Mouse (Mus musculus): ENCODE data around the gene Phc2. TPM values are rescaled to one million over a fixed set of nuclear protein-coding genes. Genes with fewer than 3 reads are reported as not detected.

The Phc2 gene
- polyA plus RNA-seq, 1 experiment = 83.8 TPM

DNA sequence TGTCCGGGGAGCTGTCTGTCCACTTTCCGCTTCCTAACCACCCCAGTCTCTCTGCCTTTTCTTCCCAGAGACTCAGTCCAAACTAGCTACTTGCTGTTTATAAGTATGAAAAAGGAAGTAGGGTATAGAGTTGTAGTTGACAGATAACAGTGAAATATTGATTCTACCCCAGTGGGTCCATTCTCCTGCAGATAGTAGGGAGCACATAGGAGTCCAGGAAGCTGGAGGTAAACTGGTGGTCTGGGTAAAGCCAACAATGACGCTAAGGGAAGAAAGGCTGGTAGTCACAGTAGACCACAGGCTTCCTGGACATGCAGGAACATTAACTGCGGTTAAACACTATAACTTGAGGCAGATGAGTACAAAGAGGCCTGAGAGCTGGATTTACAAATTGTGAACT lies 36.7 kb downstream of the Phc2 start:
- no peaks in the 10 kb centered on the region for H3K27me3 ChIP-seq (ENCODE audit: control insufficient read depth, insufficient read depth, low read length)
- no peak overlapping the region for H3K4me3 ChIP-seq (ENCODE audit: low read depth, low read length)
- no peaks in the 10 kb centered on the region for H3K36me3 ChIP-seq (ENCODE audit: control insufficient read depth, insufficient read depth, low read length)
- H3K4me1 ChIP-seq (ENCODE audit: control insufficient read depth, insufficient read depth, insufficient read length, low read length) = peaks cover 7% of the 10 kb centered on the region; the same call in 1 of the 2 replicates
- 64% methylated on average over 4 of the region's 4 CpGs for WGBS
- H3K27ac ChIP-seq (ENCODE audit: insufficient read depth, low read depth, low read length) = no peak overlapping the region
- TF ChIP-seq CTCF (IDR thresholded peaks at IDR 0.05; ENCODE audit: extremely low read depth, insufficient read length, insufficient replicate concordance, low read depth, low read length) = no peak
- TF ChIP-seq POLR2A (IDR thresholded peaks at IDR 0.05; ENCODE audit: low read depth, low read length) = no peak

DNA sequence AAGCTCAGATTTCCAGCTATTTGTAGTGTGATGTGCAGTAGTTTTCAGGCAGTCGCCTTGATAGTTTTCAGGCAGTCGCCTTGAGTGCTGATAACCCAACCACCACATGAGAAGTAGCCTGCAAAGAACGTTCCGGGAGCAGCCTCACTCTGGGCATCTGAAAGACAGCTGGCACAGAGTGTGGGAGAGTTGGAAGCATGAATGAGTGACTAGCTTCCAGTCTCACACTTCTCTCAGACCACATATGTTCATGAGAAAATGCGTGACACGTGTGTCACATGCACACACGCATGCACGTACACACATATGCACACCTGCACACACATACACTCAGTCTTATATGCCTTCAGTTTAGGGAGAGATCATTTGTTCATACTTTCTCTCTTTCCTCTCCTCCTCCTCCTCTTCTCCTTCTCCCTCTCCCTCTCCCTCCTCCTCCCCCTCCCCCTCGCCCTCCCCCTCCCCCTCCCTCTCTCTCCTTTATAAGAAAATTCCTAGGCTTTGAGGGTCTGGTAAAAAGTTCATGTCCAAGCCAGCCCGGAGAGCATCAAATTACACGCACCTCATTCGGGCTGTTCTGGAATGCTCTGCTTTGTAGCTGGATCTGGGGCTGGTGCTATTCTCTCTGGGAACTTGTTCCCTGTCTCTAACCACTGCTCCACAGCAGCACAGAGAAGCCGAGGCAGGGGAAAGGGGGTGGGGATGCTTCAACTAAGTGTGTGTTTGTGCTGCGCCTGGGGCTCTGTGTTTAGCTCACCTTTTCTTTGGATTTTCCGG lies 37.8 kb downstream of the Phc2 start:
- Histone ChIP-seq H3K4me3 (ENCODE audit: low read depth, low read length) (no peak overlapping the region), H3K27ac (ENCODE audit: insufficient read depth, low read depth, low read length) (no peak overlapping the region), H3K36me3 (ENCODE audit: control insufficient read depth, insufficient read depth, low read length) (no peaks in the 10 kb centered on the region), H3K27me3 (ENCODE audit: control insufficient read depth, insufficient read depth, low read length) (no peaks in the 10 kb centered on the region), H3K4me1 (ENCODE audit: control insufficient read depth, insufficient read depth, insufficient read length, low read length) (peaks cover 7% of the 10 kb centered on the region; the same call in 1 of the 2 replicates)
- WGBS = 77% methylated on average over 14 of the region's 15 CpGs
- TF ChIP-seq POLR2A (IDR thresholded peaks at IDR 0.05; ENCODE audit: low read depth, low read length) (no peak), CTCF (IDR thresholded peaks at IDR 0.05; ENCODE audit: extremely low read depth, insufficient read length, insufficient replicate concordance, low read depth, low read length) (no peak)

DNA sequence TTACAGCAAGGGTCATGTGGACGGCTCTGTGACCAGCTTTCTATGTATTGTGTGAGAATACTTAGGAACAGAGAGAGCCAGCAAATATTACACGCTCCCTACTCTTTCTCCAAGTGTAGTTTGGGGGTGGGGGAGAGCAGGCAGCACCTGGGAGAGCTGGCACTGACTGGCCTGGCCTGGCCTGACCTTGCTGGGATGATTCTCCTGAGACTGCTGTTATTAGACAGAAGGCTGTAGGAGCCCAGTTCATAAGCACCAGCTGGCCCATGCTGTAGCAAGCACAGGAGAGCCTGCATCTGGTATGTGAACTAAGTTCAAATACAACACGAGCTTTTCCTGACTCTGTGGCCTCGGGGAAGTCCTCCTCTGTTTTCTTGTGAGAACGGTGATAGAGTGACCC lies 38.7 kb downstream of the Phc2 start:
- H3K27me3 ChIP-seq (ENCODE audit: control insufficient read depth, insufficient read depth, low read length) = no peaks in the 10 kb centered on the region
- no peak overlapping the region for H3K27ac ChIP-seq (ENCODE audit: insufficient read depth, low read depth, low read length)
- H3K4me1 ChIP-seq (ENCODE audit: control insufficient read depth, insufficient read depth, insufficient read length, low read length) = peaks cover 7% of the 10 kb centered on the region; the same call in 1 of the 2 replicates
- TF ChIP-seq CTCF (IDR thresholded peaks at IDR 0.05; ENCODE audit: extremely low read depth, insufficient read length, insufficient replicate concordance, low read depth, low read length) = no peak
- no peak for TF ChIP-seq POLR2A (IDR thresholded peaks at IDR 0.05; ENCODE audit: low read depth, low read length)
- no peak overlapping the region for H3K4me3 ChIP-seq (ENCODE audit: low read depth, low read length)
- 53% methylated on average over 5 of the region's 5 CpGs for WGBS
- no peaks in the 10 kb centered on the region for H3K36me3 ChIP-seq (ENCODE audit: control insufficient read depth, insufficient read depth, low read length)

DNA sequence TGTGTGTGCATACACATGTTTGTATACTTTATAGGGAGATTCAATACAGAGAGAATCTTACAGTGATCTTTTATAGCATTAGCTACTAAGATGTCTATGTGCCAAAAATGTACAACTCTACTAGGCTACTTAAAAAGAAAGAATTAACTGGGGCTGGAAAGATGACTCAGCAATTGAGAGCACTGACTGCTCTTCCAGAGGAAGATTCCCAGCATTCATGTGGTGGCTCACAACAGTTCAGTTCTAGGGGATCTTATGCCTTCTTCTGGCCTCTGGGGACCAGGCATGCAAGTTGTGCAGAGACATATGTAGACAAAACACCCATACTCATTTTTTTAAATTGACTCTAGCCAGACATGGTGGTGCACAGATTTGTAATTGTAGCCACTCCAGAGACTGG lies 39.8 kb downstream of the Phc2 start:
- TF ChIP-seq POLR2A (IDR thresholded peaks at IDR 0.05; ENCODE audit: low read depth, low read length) (no peak), CTCF (IDR thresholded peaks at IDR 0.05; ENCODE audit: extremely low read depth, insufficient read length, insufficient replicate concordance, low read depth, low read length) (no peak)
- Histone ChIP-seq H3K27ac (ENCODE audit: insufficient read depth, low read depth, low read length) (no peak overlapping the region), H3K36me3 (ENCODE audit: control insufficient read depth, insufficient read depth, low read length) (no peaks in the 10 kb centered on the region), H3K4me1 (ENCODE audit: control insufficient read depth, insufficient read depth, insufficient read length, low read length) (peaks cover 6% of the 10 kb centered on the region; the same call in 1 of the 2 replicates), H3K27me3 (ENCODE audit: control insufficient read depth, insufficient read depth, low read length) (no peaks in the 10 kb centered on the region), H3K4me3 (ENCODE audit: low read depth, low read length) (no peak overlapping the region)

DNA sequence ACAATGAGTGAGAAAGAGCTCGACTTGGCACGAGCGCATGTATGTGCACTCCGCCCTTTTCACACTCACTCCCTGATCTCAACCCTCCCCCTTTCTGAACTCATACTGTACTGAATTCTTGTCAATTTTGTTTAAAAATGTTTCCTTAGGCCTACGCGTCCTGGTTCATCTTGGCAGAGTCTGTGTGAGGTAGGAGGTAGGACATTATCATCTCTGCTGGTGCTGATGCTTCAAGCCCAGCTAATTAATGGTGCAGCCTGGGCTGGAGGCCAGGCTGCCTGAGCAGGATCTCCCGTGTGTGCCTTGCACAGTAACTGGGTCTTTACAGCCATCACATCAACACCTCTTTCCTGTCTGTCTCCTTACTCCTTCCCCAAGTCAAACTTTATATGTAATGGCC lies 40.6 kb downstream of the Phc2 start:
- H3K4me3 ChIP-seq (ENCODE audit: low read depth, low read length) = no peak overlapping the region
- no peak overlapping the region for H3K27ac ChIP-seq (ENCODE audit: insufficient read depth, low read depth, low read length)
- 62% methylated on average over 7 of the region's 7 CpGs for WGBS
- H3K27me3 ChIP-seq (ENCODE audit: control insufficient read depth, insufficient read depth, low read length) = no peaks in the 10 kb centered on the region
- H3K36me3 ChIP-seq (ENCODE audit: control insufficient read depth, insufficient read depth, low read length) = no peaks in the 10 kb centered on the region
- TF ChIP-seq CTCF (IDR thresholded peaks at IDR 0.05; ENCODE audit: extremely low read depth, insufficient read length, insufficient replicate concordance, low read depth, low read length) (no peak), POLR2A (IDR thresholded peaks at IDR 0.05; ENCODE audit: low read depth, low read length) (no peak)
- H3K4me1 ChIP-seq (ENCODE audit: control insufficient read depth, insufficient read depth, insufficient read length, low read length) = 0 out of 2 replicates have a peak, but pooled peaks cover 4% of the 10 kb centered on the region

DNA sequence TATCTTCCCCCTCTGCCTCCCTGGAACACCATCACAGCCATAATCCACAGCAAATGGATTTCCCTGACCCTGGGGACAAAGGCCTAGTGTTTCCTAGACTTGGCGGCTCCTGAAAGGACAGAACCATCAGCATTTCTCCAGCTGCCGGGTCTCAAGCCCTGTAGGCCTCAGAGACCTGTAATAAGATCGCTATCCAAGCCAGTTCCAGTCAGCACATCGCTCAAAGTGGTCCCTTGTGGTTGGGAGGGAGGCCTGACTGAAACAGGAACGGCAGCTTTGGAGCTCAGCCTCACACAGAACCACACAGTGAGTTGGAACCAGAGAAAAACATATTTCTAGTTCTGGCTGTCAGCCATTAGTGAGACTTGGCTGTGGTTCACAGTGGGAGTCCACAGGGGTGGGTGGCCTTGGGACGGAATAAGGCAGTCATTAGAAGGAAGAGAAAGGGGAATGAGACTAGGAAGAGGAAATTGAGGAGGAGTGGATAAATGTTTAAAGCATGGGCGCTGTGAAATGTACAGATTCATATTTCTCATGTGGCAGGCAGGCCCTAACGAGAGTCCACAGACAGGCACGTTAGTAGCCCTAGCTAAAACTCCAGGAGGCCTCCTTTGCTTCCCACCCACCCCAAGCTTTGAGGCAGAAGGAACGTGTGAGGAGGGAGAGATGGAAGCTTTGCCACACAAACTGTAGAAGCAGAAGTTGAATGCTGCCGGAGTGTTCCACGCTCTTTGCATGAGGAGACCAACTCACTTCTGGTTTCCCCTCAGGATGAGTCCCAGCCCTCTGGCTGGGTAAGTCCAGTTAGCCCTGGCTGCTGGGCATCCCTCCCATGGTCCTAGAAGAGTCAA lies 43.7 kb downstream of the Phc2 start:
- no peak for TF ChIP-seq CTCF (IDR thresholded peaks at IDR 0.05; ENCODE audit: extremely low read depth, insufficient read length, insufficient replicate concordance, low read depth, low read length)
- no peak for TF ChIP-seq POLR2A (IDR thresholded peaks at IDR 0.05; ENCODE audit: low read depth, low read length)
- H3K27ac ChIP-seq (ENCODE audit: insufficient read depth, low read depth, low read length) = peak overlapping the region; percentile 26; the same call in 1 of the 2 replicates
- 62% methylated on average over 12 of the region's 12 CpGs for WGBS

DNA sequence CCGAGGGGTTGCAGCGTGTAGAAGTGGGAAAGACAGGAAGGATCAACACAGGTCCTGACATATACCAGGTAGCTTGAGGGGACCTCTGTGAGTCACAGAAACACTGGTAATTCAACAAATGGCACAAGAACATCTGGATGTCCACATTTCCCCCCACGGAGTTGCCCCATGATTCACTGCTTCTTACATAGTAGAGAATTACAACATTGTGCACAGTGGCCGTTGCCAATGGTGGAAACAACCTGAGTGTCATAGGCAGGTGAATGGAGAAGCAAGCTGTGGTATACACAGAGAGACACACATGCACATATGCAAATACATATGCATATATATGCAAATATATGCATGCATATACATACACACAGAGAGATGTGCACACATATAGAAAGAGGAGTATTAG lies 45.4 kb downstream of the Phc2 start:
- Histone ChIP-seq H3K4me3 (ENCODE audit: low read depth, low read length) (no peak overlapping the region), H3K36me3 (ENCODE audit: control insufficient read depth, insufficient read depth, low read length) (no peaks in the 10 kb centered on the region), H3K27ac (ENCODE audit: insufficient read depth, low read depth, low read length) (no peak overlapping the region), H3K4me1 (ENCODE audit: control insufficient read depth, insufficient read depth, insufficient read length, low read length) (0 out of 2 replicates have a peak, but pooled peaks cover 2% of the 10 kb centered on the region), H3K27me3 (ENCODE audit: control insufficient read depth, insufficient read depth, low read length) (no peaks in the 10 kb centered on the region)
- TF ChIP-seq POLR2A (IDR thresholded peaks at IDR 0.05; ENCODE audit: low read depth, low read length) = no peak
- TF ChIP-seq CTCF (IDR thresholded peaks at IDR 0.05; ENCODE audit: extremely low read depth, insufficient read length, insufficient replicate concordance, low read depth, low read length) = no peak
- WGBS = 90% methylated on average over 4 of the region's 4 CpGs

More for the DNA sequence above, 43.7 kb downstream of the Phc2 start:
- no peak overlapping the region for H3K4me3 ChIP-seq (ENCODE audit: low read depth, low read length)
- no peaks in the 10 kb centered on the region for H3K27me3 ChIP-seq (ENCODE audit: control insufficient read depth, insufficient read depth, low read length)
- no peaks in the 10 kb centered on the region for H3K36me3 ChIP-seq (ENCODE audit: control insufficient read depth, insufficient read depth, low read length)
- 0 out of 2 replicates have a peak, but pooled peaks cover 2% of the 10 kb centered on the region for H3K4me1 ChIP-seq (ENCODE audit: control insufficient read depth, insufficient read depth, insufficient read length, low read length)

All from small intestine, adult 2 months (tissue).